Mouse (Mus musculus) stomach, embryonic 15.5 days (tissue): ENCODE measurements around the gene Eid3. TPM values are rescaled to one million over a fixed set of nuclear protein-coding genes. Genes with fewer than 3 reads are reported as not detected.

Experiments used
- ATAC-seq: fragments of 200-750 bp; cut with Nextera tagmentation; 2 replicates; pipeline ENCODE4 v1.8.0; 2017; ENCODE audit warnings: low read depth, moderate number of reproducible peaks, moderate TSS enrichment; ENCODE audit not compliant: insufficient read depth, low FRiP score
- H3K27ac ChIP-seq: fragments of 300-500 bp; sonication (generic); 2 replicates; pipeline ENCODE4 v1.5.1; 2015; ENCODE audit warnings: mild to moderate bottlenecking, inconsistent platforms
- H3K27me3 ChIP-seq: fragments of 300-500 bp; sonication (generic); replicated peaks from 2 replicates; pipeline ENCODE4 v1.6.1; 2015; ENCODE audit warnings: inconsistent platforms
- H3K36me3 ChIP-seq: fragments of 300-500 bp; sonication (generic); 2 replicates; pipeline ENCODE4 v1.6.1; 2015; ENCODE audit warnings: inconsistent platforms
- H3K4me1 ChIP-seq: fragments of 300-500 bp; sonication (generic); 2 replicates; pipeline ENCODE4 v1.6.1; 2015; ENCODE audit warnings: inconsistent platforms
- H3K4me2 ChIP-seq: fragments of 300-500 bp; sonication (generic); 2 replicates; pipeline ENCODE4 v1.6.1; 2015; ENCODE audit warnings: mild to moderate bottlenecking, inconsistent platforms
- H3K4me3 ChIP-seq: fragments of 300-500 bp; sonication (generic); replicated peaks from 2 replicates; pipeline ENCODE4 v1.5.1; 2015; ENCODE audit warnings: inconsistent platforms
- H3K9ac ChIP-seq: fragments of 300-500 bp; sonication (generic); 2 replicates; pipeline ENCODE4 v1.6.1; 2015; ENCODE audit warnings: inconsistent platforms
- H3K9me3 ChIP-seq: fragments of 300-500 bp; sonication (generic); 2 replicates; pipeline ENCODE4 v1.6.1; 2016; ENCODE audit warnings: inconsistent platforms
- WGBS: fragments of 180-500 bp; shearing (Covaris S2); methylation state at CpG from one replicate; pipeline ENCODE4 v1.1.7; 2015; 5-methylcytosine and 5-hydroxymethylcytosine counted together
- polyA plus RNA-seq: library from polyadenylated mRNA; unstranded; fragments of >200 nt; fragmentation: Nextera tagmentation; extraction: Ambion mirVana; gene quantifications from 2 replicates; pipeline ENCODE4 v1.2.1, GENCODE M21; 2015

Gene Eid3
- polyA plus RNA-seq, 1 experiment from 2014 or later, result 0.65 TPM

- 67% methylated on average over 18 of the region's 18 CpGs for WGBS
- ATAC-seq, result no peak
- Histone ChIP-seq H3K9me3 (no peaks in the 10 kb centered on the region), H3K27ac (peak overlapping the region; percentile 65), H3K36me3 (peaks cover 21% of the 10 kb centered on the region), H3K4me2 (no peak overlapping the region), H3K4me3 (no peak overlapping the region), H3K27me3 (no peaks in the 10 kb centered on the region), H3K4me1 (no peaks in the 10 kb centered on the region), H3K9ac (no peak overlapping the region)
These were observed 27.6 kb downstream of the Eid3 start for GRCm38 (mm10) chr10:82893872-82894650.

- no peak overlapping the region for H3K27ac ChIP-seq
- no peaks in the 10 kb centered on the region for H3K9me3 ChIP-seq
- no peaks in the 10 kb centered on the region for H3K27me3 ChIP-seq
- H3K4me3 ChIP-seq, result no peak overlapping the region
- no peak overlapping the region for H3K4me2 ChIP-seq
- no peak overlapping the region for H3K9ac ChIP-seq
- peaks cover 21% of the 10 kb centered on the region for H3K36me3 ChIP-seq
- no peaks in the 10 kb centered on the region for H3K4me1 ChIP-seq
- 77% methylated on average over 13 of the region's 13 CpGs for WGBS
- ATAC-seq, result no peak
These were observed 31.5 kb downstream of the Eid3 start for GRCm38 (mm10) chr10:82897936-82898335.

- no peak for ATAC-seq
- H3K4me3 ChIP-seq, result no peak overlapping the region
- no peaks in the 10 kb centered on the region for H3K4me1 ChIP-seq
- no peaks in the 10 kb centered on the region for H3K27me3 ChIP-seq
- H3K36me3 ChIP-seq, result peaks cover 14% of the 10 kb centered on the region
- no peak overlapping the region for H3K4me2 ChIP-seq
- H3K27ac ChIP-seq, result no peak overlapping the region
- no peak overlapping the region for H3K9ac ChIP-seq
- no peaks in the 10 kb centered on the region for H3K9me3 ChIP-seq
- WGBS, result 45% methylated on average over 7 of the region's 7 CpGs
These were observed 32.5 kb downstream of the Eid3 start for GRCm38 (mm10) chr10:82898893-82899292.

GRCm38 (mm10) chr10:82899810-82900421, 33.5 kb downstream of the Eid3 start:
- Histone ChIP-seq H3K9me3 (no peaks in the 10 kb centered on the region), H3K36me3 (peaks cover 14% of the 10 kb centered on the region), H3K4me2 (0 out of 2 replicates have a peak overlapping the region, but pooled peaks have one; percentile 6), H3K4me3 (no peak overlapping the region), H3K27ac (no peak overlapping the region), H3K4me1 (no peaks in the 10 kb centered on the region), H3K9ac (no peak overlapping the region), H3K27me3 (no peaks in the 10 kb centered on the region)
- WGBS, result 40% methylated on average over 16 of the region's 16 CpGs
- ATAC-seq, result 0 out of 2 replicates have a peak, but pooled peaks have one; percentile 29

GRCm38 (mm10) chr10:82900546-82900945, 34.1 kb downstream of the Eid3 start:
- no peak overlapping the region for H3K4me3 ChIP-seq
- H3K4me2 ChIP-seq, result no peak overlapping the region
- H3K9ac ChIP-seq, result no peak overlapping the region
- WGBS, result 38% methylated on average over 7 of the region's 7 CpGs
- H3K27ac ChIP-seq, result no peak overlapping the region
- ATAC-seq, result no peak
- no peaks in the 10 kb centered on the region for H3K4me1 ChIP-seq
- H3K27me3 ChIP-seq, result no peaks in the 10 kb centered on the region
- H3K36me3 ChIP-seq, result peaks cover 14% of the 10 kb centered on the region
- no peaks in the 10 kb centered on the region for H3K9me3 ChIP-seq

GRCm38 (mm10) chr10:82901436-82901835, 35.0 kb downstream of the Eid3 start:
- 9% methylated on average over 7 of the region's 7 CpGs for WGBS
- H3K36me3 ChIP-seq, result peaks cover 13% of the 10 kb centered on the region
- no peaks in the 10 kb centered on the region for H3K4me1 ChIP-seq
- ATAC-seq, result peak; percentile 59
- H3K27me3 ChIP-seq, result no peaks in the 10 kb centered on the region
- no peak overlapping the region for H3K27ac ChIP-seq
- no peak overlapping the region for H3K4me2 ChIP-seq
- no peak overlapping the region for H3K4me3 ChIP-seq
- no peak overlapping the region for H3K9ac ChIP-seq
- H3K9me3 ChIP-seq, result no peaks in the 10 kb centered on the region

- no peak for ATAC-seq
- no peak overlapping the region for H3K9ac ChIP-seq
- no peak overlapping the region for H3K4me2 ChIP-seq
- no peak overlapping the region for H3K4me3 ChIP-seq
- no peaks in the 10 kb centered on the region; the same call in 1 of the 2 replicates for H3K4me1 ChIP-seq
- H3K9me3 ChIP-seq, result no peaks in the 10 kb centered on the region
- 84% methylated on average over 7 of the region's 7 CpGs for WGBS
- no peaks in the 10 kb centered on the region for H3K36me3 ChIP-seq
- H3K27ac ChIP-seq, result no peak overlapping the region
- H3K27me3 ChIP-seq, result 0 out of 2 replicates have a peak, but pooled peaks cover 5% of the 10 kb centered on the region
These were observed 42.1 kb downstream of the Eid3 start for GRCm38 (mm10) chr10:82908526-82908925.

GRCm38 (mm10) chr10:82909382-82909781, 43.0 kb downstream of the Eid3 start:
- Histone ChIP-seq H3K27ac (no peak overlapping the region), H3K36me3 (no peaks in the 10 kb centered on the region), H3K4me3 (no peak overlapping the region), H3K27me3 (0 out of 2 replicates have a peak, but pooled peaks cover 5% of the 10 kb centered on the region), H3K4me1 (no peaks in the 10 kb centered on the region; the same call in 1 of the 2 replicates), H3K9me3 (no peaks in the 10 kb centered on the region), H3K9ac (no peak overlapping the region), H3K4me2 (no peak overlapping the region)
- whole genome bisulfite sequencing, result 18% methylated on average over 9 of the region's 9 CpGs
- ATAC-seq, result no peak; the same call in 1 of the 2 replicates

GRCm38 (mm10) chr10:82910198-82910597, 43.8 kb downstream of the Eid3 start:
- no peak overlapping the region for H3K4me3 ChIP-seq
- no peak overlapping the region for H3K4me2 ChIP-seq
- H3K36me3 ChIP-seq, result no peaks in the 10 kb centered on the region
- H3K9me3 ChIP-seq, result no peaks in the 10 kb centered on the region
- 73% methylated on average over 3 of the region's 3 CpGs for WGBS
- H3K9ac ChIP-seq, result no peak overlapping the region
- H3K27me3 ChIP-seq, result 0 out of 2 replicates have a peak, but pooled peaks cover 5% of the 10 kb centered on the region
- ATAC-seq, result no peak
- no peaks in the 10 kb centered on the region; the same call in 1 of the 2 replicates for H3K4me1 ChIP-seq
- no peak overlapping the region for H3K27ac ChIP-seq

- H3K4me2 ChIP-seq, result no peak overlapping the region
- WGBS, result 71% methylated on average over 4 of the region's 4 CpGs
- H3K4me1 ChIP-seq, result no peaks in the 10 kb centered on the region; the same call in 1 of the 2 replicates
- H3K9me3 ChIP-seq, result no peaks in the 10 kb centered on the region
- no peak overlapping the region for H3K9ac ChIP-seq
- no peak overlapping the region for H3K4me3 ChIP-seq
- 0 out of 2 replicates have a peak, but pooled peaks cover 5% of the 10 kb centered on the region for H3K27me3 ChIP-seq
- H3K27ac ChIP-seq, result no peak overlapping the region
- no peak for ATAC-seq
- no peaks in the 10 kb centered on the region for H3K36me3 ChIP-seq
These were observed 46.8 kb downstream of the Eid3 start for GRCm38 (mm10) chr10:82913238-82913637.

GRCm38 (mm10) chr10:82913772-82914171, 47.3 kb downstream of the Eid3 start:
- Histone ChIP-seq H3K4me2 (no peak overlapping the region), H3K9me3 (no peaks in the 10 kb centered on the region), H3K4me1 (no peaks in the 10 kb centered on the region; the same call in 1 of the 2 replicates), H3K36me3 (no peaks in the 10 kb centered on the region), H3K27ac (no peak overlapping the region), H3K27me3 (0 out of 2 replicates have a peak, but pooled peaks cover 5% of the 10 kb centered on the region), H3K9ac (no peak overlapping the region), H3K4me3 (no peak overlapping the region)
- no peak for ATAC-seq
- WGBS, result 80% methylated on average over 6 of the region's 6 CpGs
